Mouse (Mus musculus) heart, embryonic 16.5 days (tissue): ENCODE data around the gene Trim60. TPM values are rescaled to one million over a fixed set of nuclear protein-coding genes. Genes with fewer than 3 reads are reported as not detected.
"Not testable (repeated sequence)": the region's sequence is repeated elsewhere in the genome, so short reads cannot be mapped to it uniquely, and the experiment has no call there.

Experiments
- ATAC-seq: fragments of 200-750 bp; cut with Nextera tagmentation; replicated peaks from 2 replicates; pipeline ENCODE4 v1.8.0; 2017; ENCODE audit warnings: moderate number of reproducible peaks; ENCODE audit not compliant: insufficient read depth, low FRiP score; ENCODE audit errors: extremely low read depth
- H3K27ac ChIP-seq: fragments of 300-500 bp; sonication (generic); 2 replicates; pipeline ENCODE4 v1.5.1; 2014; ENCODE audit warnings: mild to moderate bottlenecking, low read length, control low read depth, moderate library complexity
- H3K27me3 ChIP-seq: fragments of 300-500 bp; sonication (generic); 2 replicates; pipeline ENCODE4 v1.6.1; 2014; ENCODE audit warnings: low read length, mixed read lengths; ENCODE audit not compliant: control insufficient read depth, insufficient read depth
- H3K36me3 ChIP-seq: fragments of 300-500 bp; sonication (generic); 2 replicates; pipeline ENCODE4 v1.6.1; 2014; ENCODE audit not compliant: control insufficient read depth, insufficient read depth
- H3K4me1 ChIP-seq: fragments of 300-500 bp; sonication (generic); 2 replicates; pipeline ENCODE4 v1.6.1; 2014; ENCODE audit warnings: low read length, mixed read lengths; ENCODE audit not compliant: control insufficient read depth, insufficient read depth
- H3K4me2 ChIP-seq: fragments of 300-500 bp; sonication (generic); 2 replicates; pipeline ENCODE4 v1.6.1; 2014; ENCODE audit warnings: low read depth, mild to moderate bottlenecking, control low read depth, low read length
- H3K4me3 ChIP-seq: fragments of 300-500 bp; sonication (generic); 2 replicates; pipeline ENCODE4 v1.5.1; 2014; ENCODE audit warnings: mild to moderate bottlenecking, control low read depth, low read length
- H3K9ac ChIP-seq: fragments of 300-500 bp; sonication (generic); 2 replicates; pipeline ENCODE4 v1.6.1; 2014; ENCODE audit warnings: low read length, control low read depth
- H3K9me3 ChIP-seq: fragments of 300-500 bp; sonication (generic); replicated peaks from 2 replicates; pipeline ENCODE4 v1.6.1; 2016; ENCODE audit warnings: low read length; ENCODE audit not compliant: control insufficient read depth
- WGBS: fragments of 180-500 bp; shearing (Covaris S2); extraction: QIAGEN DNeasy Blood & Tissue Kit; methylation state at CpG from one replicate; pipeline ENCODE4 v1.1.7; 2014; 5-methylcytosine and 5-hydroxymethylcytosine counted together
- polyA plus RNA-seq: library from polyadenylated mRNA; unstranded; fragments of >200 nt; fragmentation: Nextera tagmentation; extraction: Ambion mirVana; gene quantifications from 2 replicates; pipeline ENCODE4 v1.2.1, GENCODE M21; 2015

The Trim60 gene
- polyA plus RNA-seq, 1 experiment from 2014 or later, result not detected

- Histone ChIP-seq H3K4me3 (no peak overlapping the region), H3K36me3 (no peaks in the 10 kb centered on the region), H3K9ac (no peak overlapping the region), H3K4me2 (no peak overlapping the region), H3K9me3 (no peaks in the 10 kb centered on the region), H3K27ac (no peak overlapping the region), H3K27me3 (no peaks in the 10 kb centered on the region), H3K4me1 (no peaks in the 10 kb centered on the region)
- WGBS, result 83% methylated on average over 12 of the region's 12 CpGs
- ATAC-seq, result no peak
Observed at GRCm38 (mm10) chr8:65028959-65029686, 10.7 kb upstream of the Trim60 start.

GRCm38 (mm10) chr8:65022485-65022884 lies 4.1 kb upstream of the Trim60 start:
- H3K36me3 ChIP-seq, result no peaks in the 10 kb centered on the region
- ATAC-seq, result no peak
- no peak overlapping the region for H3K4me2 ChIP-seq
- H3K9me3 ChIP-seq, result no peaks in the 10 kb centered on the region
- no peaks in the 10 kb centered on the region for H3K27me3 ChIP-seq
- H3K9ac ChIP-seq, result no peak overlapping the region
- no peak overlapping the region for H3K27ac ChIP-seq
- no peaks in the 10 kb centered on the region for H3K4me1 ChIP-seq
- 45% methylated on average over 8 of the region's 8 CpGs for WGBS
- H3K4me3 ChIP-seq, result no peak overlapping the region

GRCm38 (mm10) chr8:65007616-65008015 lies 10.8 kb downstream of the Trim60 start:
- H3K4me2 ChIP-seq, ATAC-seq, H3K9me3 ChIP-seq, H3K9ac ChIP-seq, H3K27ac ChIP-seq, H3K4me1 ChIP-seq, H3K27me3 ChIP-seq, H3K36me3 ChIP-seq, H3K4me3 ChIP-seq: not testable (repeated sequence)
- 80% methylated on average over 6 of the region's 6 CpGs for WGBS

- Histone ChIP-seq H3K27me3 (no peaks in the 10 kb centered on the region), H3K4me2 (no peak overlapping the region), H3K27ac (no peak overlapping the region), H3K4me1 (no peaks in the 10 kb centered on the region), H3K4me3 (no peak overlapping the region), H3K9ac (no peak overlapping the region), H3K36me3 (no peaks in the 10 kb centered on the region), H3K9me3 (no peaks in the 10 kb centered on the region)
- ATAC-seq, result no peak
- whole genome bisulfite sequencing, result 77% methylated on average over 4 of the region's 4 CpGs
Observed at GRCm38 (mm10) chr8:64998806-64999365, 19.5 kb downstream of the Trim60 start.

GRCm38 (mm10) chr8:64987731-64988130 lies 30.7 kb downstream of the Trim60 start, which contains the start of gene Trim75:
TSS of gene Trim75 (minus strand) at chr8:64987831.
- Histone ChIP-seq H3K36me3 (no peaks in the 10 kb centered on the region), H3K27ac (no peak within 1 kb of the TSS), H3K4me2 (no peak within 1 kb of the TSS), H3K27me3 (no peaks in the 10 kb centered on the region), H3K4me1 (no peaks in the 10 kb centered on the region), H3K9me3 (no peaks in the 10 kb centered on the region), H3K9ac (no peak within 1 kb of the TSS), H3K4me3 (no peak within 1 kb of the TSS)
- ATAC-seq, result no peak
- WGBS, result 78% methylated on average over 4 of the region's 4 CpGs

GRCm38 (mm10) chr8:64983150-64983897 lies 35.1 kb downstream of the Trim60 start:
- H3K27ac ChIP-seq, result no peak overlapping the region
- no peak overlapping the region for H3K4me3 ChIP-seq
- no peaks in the 10 kb centered on the region for H3K36me3 ChIP-seq
- H3K27me3 ChIP-seq, result no peaks in the 10 kb centered on the region
- H3K9me3 ChIP-seq, result no peaks in the 10 kb centered on the region
- H3K9ac ChIP-seq, result no peak overlapping the region
- no peaks in the 10 kb centered on the region for H3K4me1 ChIP-seq
- no peak for ATAC-seq
- no peak overlapping the region for H3K4me2 ChIP-seq
- WGBS, result 62% methylated on average over 20 of the region's 20 CpGs

- ATAC-seq, result no peak
- Histone ChIP-seq H3K36me3 (peaks cover 16% of the 10 kb centered on the region), H3K9ac (no peak overlapping the region), H3K4me1 (no peaks in the 10 kb centered on the region), H3K27ac (no peak overlapping the region), H3K4me2 (no peak overlapping the region), H3K9me3 (no peaks in the 10 kb centered on the region), H3K4me3 (no peak overlapping the region), H3K27me3 (no peaks in the 10 kb centered on the region)
Observed at GRCm38 (mm10) chr8:64962836-64963235, 55.5 kb downstream of the Trim60 start.

- Histone ChIP-seq H3K9me3 (no peaks in the 10 kb centered on the region), H3K4me2 (no peak overlapping the region), H3K4me1 (no peaks in the 10 kb centered on the region), H3K27me3 (no peaks in the 10 kb centered on the region), H3K9ac (no peak overlapping the region), H3K27ac (no peak overlapping the region), H3K36me3 (peaks cover 7% of the 10 kb centered on the region), H3K4me3 (no peak overlapping the region)
- no peak for ATAC-seq
- 80% methylated on average over 9 of the region's 9 CpGs for WGBS
Observed at GRCm38 (mm10) chr8:64959025-64959424, 59.4 kb downstream of the Trim60 start.

GRCm38 (mm10) chr8:64952101-64952500 lies 66.3 kb downstream of the Trim60 start:
- 93% methylated on average over 6 of the region's 6 CpGs for WGBS
- Histone ChIP-seq H3K4me2 (no peak overlapping the region), H3K36me3 (no peaks in the 10 kb centered on the region), H3K4me3 (no peak overlapping the region), H3K9me3 (no peaks in the 10 kb centered on the region), H3K9ac (no peak overlapping the region), H3K27ac (no peak overlapping the region), H3K4me1 (no peaks in the 10 kb centered on the region), H3K27me3 (no peaks in the 10 kb centered on the region)
- ATAC-seq, result no peak
